In genomic region chrX:36598861-36599344, GRCm38 (mm10) we compare ENCODE assay signal across 8 mouse cellular contexts. TPM values are rescaled to one million over a fixed set of nuclear protein-coding genes. Genes with fewer than 3 reads are reported as not detected.
DNase-seq lines count a peak whose midpoint lies in the region; ATAC-seq and TF ChIP-seq lines count a peak whose summit lies in the region.

No protein-coding gene starts in this region.

- H3K9ac ChIP-seq in embryonic facial prominence, embryonic 14.5 days (ENCODE audit: low read depth, low read length) = peak overlapping the region; percentile 85
- H3K9ac ChIP-seq in hindbrain, embryonic 13.5 days = peak overlapping the region; percentile 89
- peak overlapping the region; percentile 72 for H3K9ac ChIP-seq in limb, embryonic 15.5 days
- peak overlapping the region; percentile 79 for H3K9ac ChIP-seq in midbrain, embryonic 16.5 days (ENCODE audit: low read depth, low read length)

- peak in 1 of 2 experiments; percentile 14 for DNase-seq in layer of hippocampus, adult 2 months (ENCODE audit: low spot score in 2 of 2)
- DNase-seq in layer of hippocampus, postnatal 14 days (ENCODE audit: low spot score in 2 of 2) = no peak
- DNase-seq in adrenal gland, postnatal 10 days = peak; percentile 21
- peak; percentile 46 for DNase-seq in embryonic facial prominence, embryonic 14.5 days (ENCODE audit: low spot score)
- peak; percentile 24 for DNase-seq in thymus, postnatal 14 days

- H3K9me3 ChIP-seq in embryonic facial prominence, embryonic 14.5 days (ENCODE audit: control insufficient read depth, low read length) = no peaks in the 10 kb centered on the region
- no peaks in the 10 kb centered on the region for H3K9me3 ChIP-seq in hindbrain, embryonic 13.5 days
- no peaks in the 10 kb centered on the region for H3K9me3 ChIP-seq in limb, embryonic 15.5 days
- no peaks in the 10 kb centered on the region for H3K9me3 ChIP-seq in midbrain, embryonic 16.5 days (replicated peaks; ENCODE audit: control insufficient read depth, low read length, poor library complexity, severe bottlenecking)

- peak overlapping the region; percentile 91 for H3K27ac ChIP-seq in layer of hippocampus, adult 2 months
- peak overlapping the region; percentile 84 for H3K27ac ChIP-seq in embryonic facial prominence, embryonic 14.5 days (replicated peaks; ENCODE audit: low read depth, low read length)
- peak overlapping the region; percentile 91 for H3K27ac ChIP-seq in hindbrain, embryonic 13.5 days
- H3K27ac ChIP-seq in limb, embryonic 15.5 days = peak overlapping the region; percentile 87; the same call in 1 of the 2 replicates
- peak overlapping the region; percentile 89 for H3K27ac ChIP-seq in midbrain, embryonic 16.5 days (ENCODE audit: low read length)

- TF ChIP-seq CTCF in layer of hippocampus, adult 2 months (conservative IDR thresholded peaks at IDR 0.05) = no peak

- H3K27me3 ChIP-seq in embryonic facial prominence, embryonic 14.5 days (replicated peaks; ENCODE audit: control insufficient read depth, insufficient read depth, low read length) = no peaks in the 10 kb centered on the region
- H3K27me3 ChIP-seq in hindbrain, embryonic 13.5 days = no peaks in the 10 kb centered on the region
- H3K27me3 ChIP-seq in limb, embryonic 15.5 days = no peaks in the 10 kb centered on the region
- H3K27me3 ChIP-seq in midbrain, embryonic 16.5 days (ENCODE audit: control insufficient read depth, insufficient read depth, low read depth, low read length) = no peaks in the 10 kb centered on the region

- ATAC-seq in embryonic facial prominence, embryonic 14.5 days (ENCODE audit: low read depth) = peak; percentile 56
- peak; percentile 55 for ATAC-seq in hindbrain, embryonic 13.5 days (ENCODE audit: low FRiP score)
- ATAC-seq in limb, embryonic 15.5 days (ENCODE audit: insufficient number of reproducible peaks, low FRiP score, low TSS enrichment, low read depth) = peak; percentile 62; the same call in 1 of the 2 replicates
- peak; percentile 72 for ATAC-seq in midbrain, embryonic 16.5 days

- H3K4me2 ChIP-seq in embryonic facial prominence, embryonic 14.5 days (ENCODE audit: low read depth, low read length) = peak overlapping the region; percentile 58
- H3K4me2 ChIP-seq in hindbrain, embryonic 13.5 days = peak overlapping the region; percentile 68
- H3K4me2 ChIP-seq in limb, embryonic 15.5 days = peak overlapping the region; percentile 42
- H3K4me2 ChIP-seq in midbrain, embryonic 16.5 days (ENCODE audit: low read length) = peak overlapping the region; percentile 59

- H3K36me3 ChIP-seq in embryonic facial prominence, embryonic 14.5 days (ENCODE audit: control insufficient read depth, insufficient read depth, low read length) = peaks cover 14% of the 10 kb centered on the region
- peaks cover 4% of the 10 kb centered on the region for H3K36me3 ChIP-seq in hindbrain, embryonic 13.5 days
- H3K36me3 ChIP-seq in limb, embryonic 15.5 days = no peaks in the 10 kb centered on the region
- H3K36me3 ChIP-seq in midbrain, embryonic 16.5 days (ENCODE audit: control insufficient read depth, insufficient read depth, low read length) = no peaks in the 10 kb centered on the region

- 26% methylated on average over 14 of the region's 14 CpGs for WGBS in embryonic facial prominence, embryonic 14.5 days
- WGBS in hindbrain, embryonic 13.5 days = 26% methylated on average over 14 of the region's 14 CpGs
- 32% methylated on average over 14 of the region's 14 CpGs for WGBS in limb, embryonic 15.5 days
- WGBS in midbrain, embryonic 16.5 days = 30% methylated on average over 14 of the region's 14 CpGs

- H3K4me3 ChIP-seq in layer of hippocampus, adult 2 months = peak overlapping the region; percentile 72
- peak overlapping the region; percentile 63 for H3K4me3 ChIP-seq in embryonic facial prominence, embryonic 14.5 days (ENCODE audit: low read depth, low read length)
- H3K4me3 ChIP-seq in hindbrain, embryonic 13.5 days = peak overlapping the region; percentile 68
- H3K4me3 ChIP-seq in limb, embryonic 15.5 days = peak overlapping the region; percentile 62
- peak overlapping the region; percentile 65 for H3K4me3 ChIP-seq in midbrain, embryonic 16.5 days (ENCODE audit: low read depth, low read length)

- no peaks in the 10 kb centered on the region; the same call in 1 of the 2 replicates for H3K4me1 ChIP-seq in embryonic facial prominence, embryonic 14.5 days (ENCODE audit: control insufficient read depth, insufficient read depth, low read length)
- H3K4me1 ChIP-seq in hindbrain, embryonic 13.5 days (replicated peaks) = peaks cover 18% of the 10 kb centered on the region
- no peaks in the 10 kb centered on the region; the same call in 1 of the 2 replicates for H3K4me1 ChIP-seq in limb, embryonic 15.5 days
- peaks cover 12% of the 10 kb centered on the region for H3K4me1 ChIP-seq in midbrain, embryonic 16.5 days (ENCODE audit: control insufficient read depth, insufficient read depth, low read length)

RNA-seq across cellular contexts. Expression of gene Pgrmc1, which starts 0.9 kb away (rescaled TPM):
- total RNA-seq in layer of hippocampus, adult 2 months (2021) = 100 to 1,000 TPM; 275 to 285 TPM
- total RNA-seq in layer of hippocampus, postnatal 14 days (2021) = 100 to 1,000 TPM; 276 to 278 TPM
- 100 to 1,000 TPM; 225 to 276 TPM for total RNA-seq in adrenal gland, postnatal 10 days (2021)
- polyA plus RNA-seq in embryonic facial prominence, embryonic 14.5 days (2014; fragmentation: Nextera tagmentation; extraction: Ambion mirVana) = 280 and 301 TPM in 2 replicates
- 587 and 603 TPM in 2 replicates for polyA plus RNA-seq in hindbrain, embryonic 13.5 days (2015; fragmentation: Nextera tagmentation; extraction: Ambion mirVana)
- polyA plus RNA-seq in limb, embryonic 15.5 days (2015; fragmentation: Nextera tagmentation; extraction: Ambion mirVana) = 283 and 288 TPM in 2 replicates
- polyA plus RNA-seq in midbrain, embryonic 16.5 days (2015; fragmentation: Nextera tagmentation; extraction: Ambion mirVana) = 738 and 754 TPM in 2 replicates

RNA-seq across cellular contexts. Expression of gene Akap17b, which starts 46.3 kb away (rescaled TPM):
- 1 to 10 TPM; 8.7 to 9.0 TPM for total RNA-seq in layer of hippocampus, adult 2 months (2021)
- total RNA-seq in layer of hippocampus, postnatal 14 days (2021) = 1 to 10 TPM; 8.8 to 9.4 TPM
- 1 to 10 TPM; 4.0 to 5.6 TPM for total RNA-seq in adrenal gland, postnatal 10 days (2021)
- polyA plus RNA-seq in embryonic facial prominence, embryonic 14.5 days (2014; fragmentation: Nextera tagmentation; extraction: Ambion mirVana) = 2.9 and 3.2 TPM in 2 replicates
- 5.6 TPM in 2 replicates for polyA plus RNA-seq in hindbrain, embryonic 13.5 days (2015; fragmentation: Nextera tagmentation; extraction: Ambion mirVana)
- polyA plus RNA-seq in limb, embryonic 15.5 days (2015; fragmentation: Nextera tagmentation; extraction: Ambion mirVana) = 3.6 and 4.2 TPM in 2 replicates
- polyA plus RNA-seq in midbrain, embryonic 16.5 days (2015; fragmentation: Nextera tagmentation; extraction: Ambion mirVana) = 6.1 and 6.2 TPM in 2 replicates

Comparison
In these comparisons a context has a peak if more than half of its experiments do, and no peak if none do; other contexts are left out.
1. DNase-seq: peak in adrenal gland, postnatal 10 days (single experiment), embryonic facial prominence, embryonic 14.5 days (single experiment) and thymus, postnatal 14 days (single experiment); none in layer of hippocampus, postnatal 14 days (0 of 2).
2. Peak in every context shown above with its lines, with median percentiles within 50 percentile points of each other: H3K27ac ChIP-seq, H3K4me3 ChIP-seq, ATAC-seq, H3K4me2 ChIP-seq and H3K9ac ChIP-seq.